Mouse (Mus musculus) monocyte, adult 2 months (primary cell): ENCODE measurements at regions not wholly inside any gene's neighbourhood (a gene's known extent, or its start where the extent isn't known, plus 50 kb on each side); places are given as distances from the start of the nearest gene placed in this dataset.

ENCODE experiments used
- DNase-seq, 2 experiments: peaks; one replicate each; pipeline ENCODE4 v3.0.0; 2022; ENCODE audit warnings: low spot score in 2 of 2, low read depth in 1 of 2

GRCm38 (mm10) chr15:38569011-38569640 is 1143.8 kb downstream of the 4930447A16Rik start:
- no peak for DNase-seq

GRCm38 (mm10) chr15:38570144-38570543 is 1144.8 kb downstream of the 4930447A16Rik start:
- DNase-seq = no peak

DNA sequence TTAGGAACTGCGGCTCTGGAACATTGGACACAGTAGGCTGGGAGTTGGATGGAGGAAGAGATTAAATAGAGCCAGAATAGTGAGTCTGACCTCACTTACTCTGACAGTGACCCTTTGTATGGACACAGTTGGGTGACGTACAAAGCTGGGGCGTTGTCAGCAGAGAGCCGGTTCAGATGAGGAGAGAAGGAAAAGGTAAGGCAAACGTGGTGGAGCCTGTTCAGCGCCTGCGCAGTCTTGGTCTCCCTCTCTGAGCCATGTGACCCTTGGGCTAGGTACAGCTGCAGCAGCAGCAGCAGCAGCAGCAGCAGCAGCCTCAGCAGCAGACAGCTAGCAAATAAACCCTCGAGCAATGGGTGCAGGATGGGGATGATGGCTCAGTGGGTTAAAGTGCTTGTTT is 1145.4 kb downstream of the 4930447A16Rik start:
- DNase-seq = no peak

DNA sequence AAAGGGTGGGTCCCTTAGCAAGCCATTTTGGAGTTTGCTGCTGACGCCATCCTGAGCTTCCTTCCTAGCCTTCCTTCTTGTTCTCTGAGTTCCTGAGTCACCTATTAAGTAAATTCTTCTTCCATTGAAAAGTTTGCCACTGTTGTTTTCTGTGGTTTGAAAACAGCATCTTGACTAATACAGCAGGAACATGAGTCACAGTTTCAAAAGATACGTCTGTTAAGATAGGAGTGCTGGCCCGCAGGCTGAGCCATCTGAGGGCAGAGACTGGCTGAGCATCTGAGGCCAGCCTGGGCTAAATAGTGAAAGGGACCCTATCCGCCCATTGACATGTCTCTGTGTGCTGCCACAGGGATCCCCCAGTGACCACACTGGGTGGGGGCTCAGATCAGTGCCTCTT is 1147.3 kb downstream of the 4930447A16Rik start:
- no peak for DNase-seq

- no peak for DNase-seq
These were observed 1149.1 kb downstream of the 4930447A16Rik start for GRCm38 (mm10) chr15:38574447-38574846.

GRCm38 (mm10) chr15:38575254-38575653 is 1149.9 kb downstream of the 4930447A16Rik start:
- no peak for DNase-seq

DNA sequence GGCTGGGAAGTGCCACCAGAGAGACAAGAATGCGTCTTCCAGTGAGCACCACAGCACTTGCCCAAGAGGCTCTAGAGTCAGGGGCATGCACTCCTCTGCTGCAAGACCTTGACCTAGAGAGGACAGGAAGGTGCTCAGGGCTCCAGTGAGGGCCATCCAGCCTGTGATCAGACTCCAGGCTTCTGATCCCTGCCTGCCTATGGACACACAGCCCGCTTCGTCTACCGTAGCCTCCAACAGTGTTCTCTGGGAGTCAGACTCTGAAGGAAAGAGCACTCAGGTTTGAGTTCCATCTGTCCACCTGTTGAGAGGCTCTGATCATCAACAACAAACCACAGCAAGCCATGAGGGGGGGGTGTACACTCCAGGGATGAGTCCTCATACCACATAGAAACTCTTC is 1152.3 kb downstream of the 4930447A16Rik start:
- no peak for DNase-seq

DNA sequence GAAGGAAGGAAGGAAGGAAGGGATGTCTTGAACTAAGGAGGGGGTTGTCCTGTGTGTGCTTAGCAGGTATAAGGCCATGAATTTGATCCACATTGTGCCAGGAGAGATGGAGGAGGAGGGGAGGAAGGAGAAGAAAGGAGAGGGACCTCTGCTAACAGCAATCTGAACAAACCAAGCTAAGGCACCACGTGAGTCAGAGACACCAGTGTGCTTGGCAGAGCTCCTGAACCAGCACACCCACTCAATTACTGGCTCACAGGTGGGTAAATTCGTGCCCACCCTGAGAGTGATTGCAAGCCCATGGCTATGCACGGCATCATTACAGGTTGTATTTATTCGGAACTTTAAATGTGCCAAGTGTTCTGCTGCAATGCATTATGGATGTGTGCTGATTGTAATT is 1154.1 kb downstream of the 4930447A16Rik start:
- DNase-seq = no peak

DNA sequence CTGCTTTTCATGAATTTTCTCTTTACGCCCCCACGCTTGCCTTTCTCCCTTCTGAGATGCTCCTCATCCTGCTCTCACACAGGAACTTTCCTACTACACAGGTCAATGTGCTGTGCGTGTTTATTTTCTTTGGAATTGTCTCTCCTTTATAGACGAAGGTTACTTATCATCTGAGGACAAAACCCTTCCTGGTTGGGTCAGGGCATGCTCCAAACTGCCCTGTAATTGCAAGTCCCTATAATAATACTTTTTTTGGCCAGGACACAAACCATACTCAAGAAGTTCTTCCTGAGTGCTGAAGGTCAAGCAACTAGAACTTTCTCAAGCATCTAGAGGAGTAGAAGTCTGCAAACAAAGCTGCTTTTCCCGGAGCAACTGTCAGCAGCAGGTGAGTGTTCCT is 1158.1 kb downstream of the 4930447A16Rik start:
- no peak for DNase-seq

DNA sequence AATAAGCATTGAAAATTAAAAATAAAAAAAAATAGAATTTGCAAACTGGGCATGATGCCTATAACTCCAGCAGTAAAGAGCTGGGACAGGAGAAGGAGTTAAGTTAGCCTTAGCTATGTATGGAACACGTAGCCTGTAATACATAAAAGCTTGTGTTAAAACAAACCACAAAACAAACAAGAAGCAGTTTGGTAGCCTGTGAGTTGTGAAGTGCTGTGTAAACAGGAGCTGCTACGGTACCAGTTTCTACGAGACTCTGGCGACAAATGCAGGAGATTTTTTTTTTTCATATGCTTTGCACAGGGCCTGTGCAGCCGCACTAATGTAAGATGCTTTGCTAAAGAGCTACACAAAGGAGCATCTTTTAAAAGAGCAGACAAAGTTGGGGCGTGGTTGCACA is 1159.1 kb downstream of the 4930447A16Rik start:
- no peak for DNase-seq

GRCm38 (mm10) chr15:38585610-38586009 is 1160.3 kb downstream of the 4930447A16Rik start:
- no peak for DNase-seq

GRCm38 (mm10) chr15:38586594-38586993 is 1161.2 kb downstream of the 4930447A16Rik start:
- no peak for DNase-seq

- no peak for DNase-seq
These were observed 1162.9 kb downstream of the 4930447A16Rik start for GRCm38 (mm10) chr15:38588268-38588667.

DNA sequence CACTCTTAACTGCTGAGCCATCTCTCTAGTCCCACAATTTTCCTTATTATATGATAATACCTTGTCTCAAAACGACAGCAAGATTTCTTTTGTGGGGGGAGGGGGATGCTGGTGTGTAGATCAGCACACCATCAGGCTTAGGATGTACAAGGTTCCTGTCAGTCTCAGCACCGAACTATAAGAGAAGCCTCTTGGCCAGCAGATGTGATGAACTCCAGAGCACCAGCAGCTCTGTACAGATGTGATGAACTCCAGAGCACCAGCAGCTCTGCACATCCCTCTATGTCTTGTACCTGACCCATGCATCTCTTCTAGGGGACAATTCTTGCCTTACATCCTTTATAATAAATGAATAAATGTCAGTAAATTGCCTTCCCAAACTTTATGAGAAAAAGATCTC is 1163.7 kb downstream of the 4930447A16Rik start:
- no peak for DNase-seq

- no peak for DNase-seq
These were observed 1164.3 kb downstream of the 4930447A16Rik start for GRCm38 (mm10) chr15:38589675-38590074.

GRCm38 (mm10) chr15:38594095-38594494 is 1168.7 kb downstream of the 4930447A16Rik start:
- no peak for DNase-seq

GRCm38 (mm10) chr15:38594747-38595146 is 1169.4 kb downstream of the 4930447A16Rik start:
- DNase-seq = no peak

- DNase-seq = no peak
These were observed 1170.5 kb downstream of the 4930447A16Rik start for GRCm38 (mm10) chr15:38595820-38596219.

- no peak for DNase-seq
These were observed 1172.1 kb downstream of the 4930447A16Rik start for GRCm38 (mm10) chr15:38597458-38597857.

DNA sequence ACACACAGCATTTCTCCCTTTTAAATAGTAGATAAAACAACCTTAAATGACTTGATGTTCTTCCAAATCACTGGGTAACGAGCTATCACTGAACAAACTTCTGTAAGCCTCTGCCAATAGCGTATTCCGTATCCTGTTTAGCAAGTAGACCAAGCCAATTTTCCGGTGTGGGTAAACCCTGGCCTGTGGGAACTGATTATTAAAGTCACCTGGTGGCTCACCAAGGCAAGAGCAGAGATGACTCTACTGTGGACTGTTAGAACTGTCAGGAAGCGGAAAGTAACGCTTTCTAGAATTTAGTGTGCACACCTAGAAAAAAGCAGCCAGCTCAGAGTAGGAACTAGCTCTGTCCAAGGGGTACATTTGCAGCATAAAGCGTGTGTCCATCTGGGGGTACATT is 1176.1 kb downstream of the 4930447A16Rik start:
- no peak for DNase-seq

GRCm38 (mm10) chr15:38602187-38602870 is 1177.0 kb downstream of the 4930447A16Rik start:
- DNase-seq = peak; percentile 58 to 65

DNA sequence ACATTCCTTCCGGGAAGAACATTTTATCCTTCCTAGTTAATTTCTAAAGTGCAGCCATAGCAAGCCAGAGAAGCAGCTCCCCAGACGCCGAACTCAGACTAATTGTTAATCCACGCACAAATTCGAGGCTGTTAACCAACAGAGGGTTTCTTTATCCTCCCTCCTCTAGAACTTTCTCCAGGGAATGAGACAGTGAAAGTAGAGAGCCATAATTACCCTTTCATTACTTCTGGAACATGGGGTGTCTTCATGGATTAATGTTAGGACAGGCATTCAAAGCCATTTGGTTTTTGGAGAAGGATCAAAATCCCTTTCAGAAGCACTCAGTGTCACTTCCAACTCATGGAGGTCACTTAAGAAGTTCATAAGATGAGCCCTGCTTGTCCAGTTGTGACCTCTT is 1178.6 kb downstream of the 4930447A16Rik start:
- no peak for DNase-seq

DNA sequence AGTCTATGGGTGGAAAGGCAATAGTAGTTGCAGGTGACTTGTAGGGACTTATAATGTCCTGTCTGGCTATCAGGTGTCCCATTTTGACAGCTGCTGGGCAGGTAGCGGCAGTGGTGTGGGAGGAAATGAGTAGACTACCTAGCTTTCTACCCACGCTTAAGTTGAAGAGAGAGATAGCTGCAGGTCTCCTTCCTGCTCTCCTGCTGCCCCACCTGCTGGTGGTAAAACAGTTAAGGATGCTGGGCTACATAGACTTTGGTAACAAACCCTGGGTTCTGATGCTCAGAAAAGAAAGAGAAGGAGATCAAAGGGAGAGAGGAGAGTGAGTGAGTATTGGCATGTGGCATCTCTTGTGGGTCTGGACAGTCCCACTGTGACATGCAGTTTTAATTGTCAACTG is 1182.0 kb downstream of the 4930447A16Rik start:
- DNase-seq = no peak
